Mouse (Mus musculus) cerebellum, adult 2 months (tissue): ENCODE results near the gene Mmd.

Experiments used
- CTCF ChIP-seq: fragments of 200-500 bp; IDR thresholded peaks from 2 replicates; pipeline ENCODE4 v1.5.1; 2011; ENCODE audit warnings: low read depth, mild to moderate bottlenecking, control low read depth, low read length, moderate library complexity, borderline replicate concordance; ENCODE audit not compliant: insufficient read depth
- POLR2A ChIP-seq: fragments of 200-500 bp; IDR thresholded peaks from 2 replicates; pipeline ENCODE4 v1.6.1; 2011; ENCODE audit warnings: low read length, control low read depth, borderline replicate concordance; ENCODE audit not compliant: insufficient read depth

DNA sequence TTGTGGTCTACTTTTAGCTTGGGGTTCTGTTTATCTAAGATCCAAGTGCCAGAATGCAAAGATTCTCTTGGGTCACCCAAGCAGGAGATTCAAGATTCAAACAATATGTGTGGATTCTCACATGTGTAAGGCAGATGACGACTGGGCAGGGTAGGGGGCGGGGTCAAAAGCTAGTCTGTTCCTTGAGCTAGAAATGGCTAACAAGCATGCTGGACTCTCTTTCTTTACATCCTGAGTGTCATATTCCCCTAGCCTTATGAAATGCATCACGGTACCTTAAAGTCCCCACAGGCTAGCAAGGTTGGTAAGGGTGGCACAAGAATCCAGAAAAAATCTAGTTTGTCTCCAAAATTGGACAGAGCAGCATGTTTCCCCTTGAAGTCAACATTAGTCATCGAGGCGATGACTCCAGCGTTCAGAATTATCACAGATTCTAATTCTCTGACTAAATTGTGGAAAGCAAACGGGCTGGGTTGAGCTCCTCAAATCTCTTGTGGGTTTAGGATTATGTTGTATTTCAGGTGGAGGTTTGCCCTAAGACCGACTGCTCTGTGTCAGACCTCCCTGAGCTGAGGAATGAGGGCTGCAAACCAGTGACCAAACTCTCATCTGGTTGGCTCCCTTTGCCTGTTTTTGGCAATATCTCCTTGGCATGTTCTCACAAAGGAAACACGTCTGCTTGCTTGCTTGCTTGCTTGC lies 20.9 kb upstream of the Mmd start:
- TF ChIP-seq POLR2A (no peak), CTCF (no peak)
